Mouse (Mus musculus) CD4-positive helper T cell, adult 2 months (primary cell): ENCODE data around the gene Sh2b1.

Experiments used
- DNase-seq: peaks from one replicate; pipeline ENCODE4 v3.0.0-alpha.2; 2012; ENCODE audit warnings: low read depth, missing footprints, low spot score

Gene Sh2b1

GRCm38 (mm10) chr7:126456382-126457266, 18.6 kb downstream of the Sh2b1 start:
- DNase-seq: no peak

- no peak for DNase-seq
These were observed 20.0 kb downstream of the Sh2b1 start for GRCm38 (mm10) chr7:126455242-126455641.

- no peak for DNase-seq
These were observed 21.4 kb downstream of the Sh2b1 start for GRCm38 (mm10) chr7:126453861-126454260.

GRCm38 (mm10) chr7:126452244-126452643, 23.0 kb downstream of the Sh2b1 start:
- DNase-seq: no peak

GRCm38 (mm10) chr7:126450641-126451040, 24.6 kb downstream of the Sh2b1 start:
- DNase-seq: no peak

GRCm38 (mm10) chr7:126449991-126450390, 25.2 kb downstream of the Sh2b1 start:
- no peak for DNase-seq

GRCm38 (mm10) chr7:126448481-126448880, 26.7 kb downstream of the Sh2b1 start:
- no peak for DNase-seq

- no peak for DNase-seq
These were observed 29.0 kb downstream of the Sh2b1 start for GRCm38 (mm10) chr7:126446217-126446616.

- no peak for DNase-seq
These were observed 30.0 kb downstream of the Sh2b1 start for GRCm38 (mm10) chr7:126445104-126445815.

- no peak for DNase-seq
These were observed 30.7 kb downstream of the Sh2b1 start for GRCm38 (mm10) chr7:126444536-126444935.

- DNase-seq: no peak
These were observed 31.2 kb downstream of the Sh2b1 start for GRCm38 (mm10) chr7:126443997-126444396.

GRCm38 (mm10) chr7:126440134-126440533, 35.1 kb downstream of the Sh2b1 start:
- no peak for DNase-seq

GRCm38 (mm10) chr7:126436851-126437250, 38.4 kb downstream of the Sh2b1 start:
- DNase-seq: peak; percentile 65

GRCm38 (mm10) chr7:126435801-126436200, 39.4 kb downstream of the Sh2b1 start:
- no peak for DNase-seq

GRCm38 (mm10) chr7:126434726-126435125, 40.5 kb downstream of the Sh2b1 start:
- no peak for DNase-seq

- DNase-seq: no peak
These were observed 45.1 kb downstream of the Sh2b1 start for GRCm38 (mm10) chr7:126430167-126430566.

- DNase-seq: no peak
These were observed 45.7 kb downstream of the Sh2b1 start for GRCm38 (mm10) chr7:126429503-126429898.

- DNase-seq: peak; percentile 86
These were observed 46.4 kb downstream of the Sh2b1 start, which contains the start of gene Rabep2 for GRCm38 (mm10) chr7:126428631-126429502. Gene Rabep2 (plus strand): TSS chr7:126428759.

GRCm38 (mm10) chr7:126428154-126428553, 47.1 kb downstream of the Sh2b1 start:
- no peak for DNase-seq

- no peak for DNase-seq
These were observed 47.8 kb downstream of the Sh2b1 start for GRCm38 (mm10) chr7:126427323-126427860.

- DNase-seq: no peak
These were observed 51.1 kb downstream of the Sh2b1 start for GRCm38 (mm10) chr7:126424161-126424560.
